Mouse (Mus musculus): Measurements from ENCODE around the gene Srgap2. TPM values are rescaled to one million over a fixed set of nuclear protein-coding genes. Genes with fewer than 3 reads are reported as not detected.

The Srgap2 gene
- total and polyA plus RNA-seq, 2 experiments, result 6.6 to 7.4 TPM

DNA sequence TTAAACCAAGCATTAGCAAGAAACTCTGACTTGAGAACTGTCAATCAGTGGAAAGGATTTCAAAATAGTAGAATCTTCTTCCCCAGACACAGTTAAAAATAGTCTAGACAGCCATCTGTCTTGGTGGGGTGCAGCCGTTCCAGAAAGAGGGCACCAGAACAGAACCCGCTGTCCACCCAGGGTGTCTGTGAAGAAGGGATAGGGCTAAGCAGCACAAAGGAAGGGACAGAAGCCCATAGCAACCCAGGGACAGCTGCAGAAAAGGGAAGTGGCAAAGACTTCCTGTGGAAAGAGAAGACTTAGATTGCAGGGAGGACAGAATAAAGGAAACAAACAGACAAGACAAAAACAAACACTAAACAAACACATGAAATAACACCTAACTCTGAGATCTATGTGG is 34.8 kb downstream of the Srgap2 start:
- Histone ChIP-seq H3K4me1 (ENCODE audit: control insufficient read depth, insufficient read depth, low read length) (peaks cover 7% of the 10 kb centered on the region), H3K79me2 (ENCODE audit: control insufficient read depth, insufficient read depth, low read length) (peaks cover 6% of the 10 kb centered on the region; the same call in 1 of the 2 replicates), H3K36me3 (ENCODE audit: control insufficient read depth, insufficient read depth, low read length) (no peaks in the 10 kb centered on the region), H3K9ac (ENCODE audit: low read depth, low read length) (no peak overlapping the region), H3K4me3 (ENCODE audit: insufficient read depth, low read depth, low read length) (no peak overlapping the region), H3K27me3 (ENCODE audit: control insufficient read depth, insufficient read depth, low read length) (no peaks in the 10 kb centered on the region), H3K27ac (replicated peaks; ENCODE audit: insufficient read depth, low read depth, low read length) (no peak overlapping the region)
- TF ChIP-seq POLR2A (IDR thresholded peaks at IDR 0.05; ENCODE audit: extremely low read depth, insufficient read depth, low read length) (no peak), CTCF (IDR thresholded peaks at IDR 0.05; ENCODE audit: low read depth, low read length) (no peak)
- WGBS, result 66% methylated on average over 2 of the region's 2 CpGs
- no peak for DNase-seq (ENCODE audit: extremely low read depth, low read depth, low spot score)

DNA sequence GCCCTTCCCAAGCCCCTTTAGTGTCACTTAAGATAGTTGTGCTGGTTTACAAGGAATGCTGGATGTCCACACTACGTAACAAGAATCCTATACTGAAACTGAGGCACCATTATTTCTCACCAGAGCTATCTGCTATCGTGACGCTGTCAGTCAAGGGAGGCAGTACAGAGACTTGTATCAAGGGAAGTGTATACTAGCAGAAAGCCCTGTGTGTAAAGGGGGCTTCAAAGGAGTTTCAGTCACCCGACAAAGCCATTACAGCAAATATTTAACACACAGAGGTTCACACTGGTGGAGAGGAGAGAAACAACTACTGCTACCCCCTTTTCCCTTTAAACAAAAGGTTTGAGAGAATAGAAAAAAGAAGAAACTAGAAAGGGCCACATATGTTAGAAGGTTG is 35.6 kb downstream of the Srgap2 start:
- 77% methylated on average over 4 of the region's 4 CpGs for WGBS

DNA sequence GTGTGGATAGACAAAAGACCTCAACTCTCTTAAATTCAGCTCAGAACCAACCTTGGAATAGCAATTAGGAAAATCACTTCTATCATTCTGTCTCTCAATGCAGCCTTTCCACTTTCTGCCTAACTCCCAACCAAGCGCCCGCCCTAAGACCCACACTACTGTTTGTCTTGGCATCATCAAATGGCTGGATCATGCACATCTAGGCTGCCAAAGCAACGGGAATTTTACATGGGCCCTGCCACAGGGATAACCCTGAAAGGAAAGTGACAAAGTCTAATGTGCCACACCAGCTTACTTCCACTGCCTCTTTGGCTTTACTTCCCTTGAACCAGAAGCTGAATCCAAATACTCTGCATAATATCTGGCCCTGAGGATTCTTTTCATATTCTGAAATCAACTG is 37.8 kb downstream of the Srgap2 start:
- H3K9ac ChIP-seq (ENCODE audit: low read depth, low read length), result no peak overlapping the region
- no peaks in the 10 kb centered on the region for H3K27me3 ChIP-seq (ENCODE audit: control insufficient read depth, insufficient read depth, low read length)
- peaks cover 15% of the 10 kb centered on the region for H3K4me1 ChIP-seq (ENCODE audit: control insufficient read depth, insufficient read depth, low read length)
- H3K4me3 ChIP-seq (ENCODE audit: insufficient read depth, low read depth, low read length), result no peak overlapping the region
- WGBS, result 24% methylated on average over 3 of the region's 3 CpGs
- peak; percentile 98 for DNase-seq (ENCODE audit: extremely low read depth, low read depth, low spot score)
- no peaks in the 10 kb centered on the region for H3K36me3 ChIP-seq (ENCODE audit: control insufficient read depth, insufficient read depth, low read length)
- peaks cover 11% of the 10 kb centered on the region; the same call in 1 of the 2 replicates for H3K79me2 ChIP-seq (ENCODE audit: control insufficient read depth, insufficient read depth, low read length)
- TF ChIP-seq CTCF (IDR thresholded peaks at IDR 0.05; ENCODE audit: low read depth, low read length) (no peak), POLR2A (IDR thresholded peaks at IDR 0.05; ENCODE audit: extremely low read depth, insufficient read depth, low read length) (no peak)
- 0 out of 2 replicates have a peak overlapping the region, but pooled peaks have one; percentile 48 for H3K27ac ChIP-seq (replicated peaks; ENCODE audit: insufficient read depth, low read depth, low read length)

More for the DNA sequence above, 35.6 kb downstream of the Srgap2 start:
- Histone ChIP-seq H3K36me3 (ENCODE audit: control insufficient read depth, insufficient read depth, low read length) (no peaks in the 10 kb centered on the region), H3K4me3 (ENCODE audit: insufficient read depth, low read depth, low read length) (no peak overlapping the region), H3K9ac (ENCODE audit: low read depth, low read length) (no peak overlapping the region), H3K4me1 (ENCODE audit: control insufficient read depth, insufficient read depth, low read length) (peaks cover 12% of the 10 kb centered on the region), H3K27me3 (ENCODE audit: control insufficient read depth, insufficient read depth, low read length) (no peaks in the 10 kb centered on the region), H3K27ac (replicated peaks; ENCODE audit: insufficient read depth, low read depth, low read length) (no peak overlapping the region), H3K79me2 (ENCODE audit: control insufficient read depth, insufficient read depth, low read length) (peaks cover 5% of the 10 kb centered on the region; the same call in 1 of the 2 replicates)
- DNase-seq (ENCODE audit: extremely low read depth, low read depth, low spot score), result no peak
- TF ChIP-seq CTCF (IDR thresholded peaks at IDR 0.05; ENCODE audit: low read depth, low read length) (no peak), POLR2A (IDR thresholded peaks at IDR 0.05; ENCODE audit: extremely low read depth, insufficient read depth, low read length) (no peak)

DNA sequence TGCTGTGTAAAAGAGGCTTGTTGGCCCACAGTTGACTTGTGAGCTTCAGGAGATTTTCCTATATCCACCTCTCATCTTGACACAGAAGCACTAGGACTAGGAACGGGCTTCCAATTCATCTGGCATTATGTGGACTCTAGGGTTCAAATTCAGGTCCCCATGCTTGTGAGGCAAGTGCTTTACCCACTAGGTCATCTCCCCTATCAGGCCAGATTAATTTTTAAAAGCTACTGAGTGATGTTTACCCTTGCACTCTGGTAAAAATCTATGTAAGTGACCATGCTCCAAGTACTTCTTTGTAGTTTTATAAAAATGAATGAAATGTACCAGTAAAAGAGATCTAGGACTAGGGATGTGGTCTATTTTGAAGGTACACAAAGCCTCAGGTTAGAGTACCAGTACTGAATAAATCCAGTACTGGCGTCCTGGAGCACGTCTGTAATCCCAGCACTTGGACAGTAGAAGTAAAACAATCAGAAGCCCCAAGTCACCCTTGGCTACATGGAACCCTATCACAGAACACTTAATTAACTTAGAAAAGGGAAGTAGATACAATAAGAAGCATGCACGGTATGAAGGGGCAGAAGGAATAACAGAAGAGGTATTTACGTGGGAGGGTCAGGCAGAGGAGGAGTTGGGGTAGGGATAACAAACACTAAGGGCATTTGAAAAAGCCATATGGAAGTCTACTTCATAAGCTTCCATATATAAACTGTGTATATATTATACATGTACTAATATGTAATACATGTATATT is 40.9 kb downstream of the Srgap2 start:
- Histone ChIP-seq H3K9ac (ENCODE audit: low read depth, low read length) (no peak overlapping the region), H3K36me3 (ENCODE audit: control insufficient read depth, insufficient read depth, low read length) (no peaks in the 10 kb centered on the region), H3K79me2 (ENCODE audit: control insufficient read depth, insufficient read depth, low read length) (peaks cover 12% of the 10 kb centered on the region; the same call in 1 of the 2 replicates), H3K4me3 (ENCODE audit: insufficient read depth, low read depth, low read length) (no peak overlapping the region), H3K4me1 (ENCODE audit: control insufficient read depth, insufficient read depth, low read length) (peaks cover 15% of the 10 kb centered on the region), H3K27ac (replicated peaks; ENCODE audit: insufficient read depth, low read depth, low read length) (no peak overlapping the region), H3K27me3 (ENCODE audit: control insufficient read depth, insufficient read depth, low read length) (no peaks in the 10 kb centered on the region)
- DNase-seq (ENCODE audit: extremely low read depth, low read depth, low spot score), result peak; percentile 94
- WGBS, result 37% methylated on average over 5 of the region's 5 CpGs
- TF ChIP-seq POLR2A (IDR thresholded peaks at IDR 0.05; ENCODE audit: extremely low read depth, insufficient read depth, low read length), result no peak
- no peak for TF ChIP-seq CTCF (IDR thresholded peaks at IDR 0.05; ENCODE audit: low read depth, low read length)

DNA sequence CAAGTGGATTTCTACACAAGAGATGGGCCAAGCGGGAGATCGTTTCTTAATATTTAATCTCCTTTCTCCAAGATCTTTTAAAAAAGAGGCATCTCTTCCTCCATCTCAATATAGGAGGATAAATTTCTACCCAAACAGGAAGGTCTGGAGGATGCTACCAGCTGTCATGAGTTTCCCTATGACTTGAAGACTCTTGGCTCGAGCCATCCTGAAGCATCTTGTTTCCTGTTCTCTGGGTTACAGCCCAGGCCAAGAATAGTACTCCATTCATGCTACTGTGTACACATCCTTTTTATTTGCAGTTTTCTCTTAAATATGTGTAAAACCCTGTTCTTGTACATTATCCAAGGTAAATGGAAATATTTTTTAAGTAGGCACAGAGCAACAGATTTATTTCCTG is 44.9 kb downstream of the Srgap2 start:
- no peaks in the 10 kb centered on the region for H3K27me3 ChIP-seq (ENCODE audit: control insufficient read depth, insufficient read depth, low read length)
- DNase-seq (ENCODE audit: extremely low read depth, low read depth, low spot score), result no peak
- H3K79me2 ChIP-seq (ENCODE audit: control insufficient read depth, insufficient read depth, low read length), result peaks cover 10% of the 10 kb centered on the region; the same call in 1 of the 2 replicates
- H3K36me3 ChIP-seq (ENCODE audit: control insufficient read depth, insufficient read depth, low read length), result no peaks in the 10 kb centered on the region
- no peak overlapping the region for H3K27ac ChIP-seq (replicated peaks; ENCODE audit: insufficient read depth, low read depth, low read length)
- WGBS, result 84% methylated on average over 3 of the region's 3 CpGs
- TF ChIP-seq POLR2A (IDR thresholded peaks at IDR 0.05; ENCODE audit: extremely low read depth, insufficient read depth, low read length) (no peak), CTCF (IDR thresholded peaks at IDR 0.05; ENCODE audit: low read depth, low read length) (no peak)
- peaks cover 22% of the 10 kb centered on the region for H3K4me1 ChIP-seq (ENCODE audit: control insufficient read depth, insufficient read depth, low read length)
- H3K4me3 ChIP-seq (ENCODE audit: insufficient read depth, low read depth, low read length), result no peak overlapping the region
- H3K9ac ChIP-seq (ENCODE audit: low read depth, low read length), result no peak overlapping the region

DNA sequence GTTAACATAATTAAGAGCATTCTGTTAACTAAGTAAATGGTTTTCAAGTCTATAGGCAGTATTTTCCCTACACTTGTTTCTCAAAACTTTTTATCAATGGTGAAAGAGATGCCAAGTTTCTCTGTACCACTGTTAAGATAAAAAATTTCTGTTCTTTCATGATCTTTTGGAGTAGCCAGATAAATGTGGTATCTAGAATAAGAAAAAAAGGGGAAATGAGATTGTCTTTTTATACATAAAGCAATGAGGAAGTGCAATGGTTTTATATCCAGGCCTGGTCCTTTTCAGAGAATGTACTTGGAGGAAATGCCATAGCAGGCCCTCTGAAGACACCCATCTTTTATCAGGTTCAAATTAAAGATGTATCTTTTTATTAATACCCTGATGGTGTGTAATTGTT is 45.8 kb downstream of the Srgap2 start:
- TF ChIP-seq POLR2A (IDR thresholded peaks at IDR 0.05; ENCODE audit: extremely low read depth, insufficient read depth, low read length), result no peak
- TF ChIP-seq CTCF (IDR thresholded peaks at IDR 0.05; ENCODE audit: low read depth, low read length), result no peak
- H3K27me3 ChIP-seq (ENCODE audit: control insufficient read depth, insufficient read depth, low read length), result no peaks in the 10 kb centered on the region
- H3K4me1 ChIP-seq (ENCODE audit: control insufficient read depth, insufficient read depth, low read length), result peaks cover 16% of the 10 kb centered on the region
- peaks cover 13% of the 10 kb centered on the region; the same call in 1 of the 2 replicates for H3K79me2 ChIP-seq (ENCODE audit: control insufficient read depth, insufficient read depth, low read length)
- H3K36me3 ChIP-seq (ENCODE audit: control insufficient read depth, insufficient read depth, low read length), result no peaks in the 10 kb centered on the region
- H3K4me3 ChIP-seq (ENCODE audit: insufficient read depth, low read depth, low read length), result no peak overlapping the region
- H3K9ac ChIP-seq (ENCODE audit: low read depth, low read length), result no peak overlapping the region
- H3K27ac ChIP-seq (replicated peaks; ENCODE audit: insufficient read depth, low read depth, low read length), result no peak overlapping the region
- no peak for DNase-seq (ENCODE audit: extremely low read depth, low read depth, low spot score)
